Mouse (Mus musculus): ENCODE results near the gene Scn4a. TPM values are rescaled to one million over a fixed set of nuclear protein-coding genes. Genes with fewer than 3 reads are reported as not detected.

Gene Scn4a
- polyA plus RNA-seq, 1 experiment from 2014 or later, result not detected

GRCm38 (mm10) chr11:106310123-106310522, 43.0 kb downstream of the Scn4a start:
- H3K27ac ChIP-seq (ENCODE audit: low read length), result no peak overlapping the region
- H3K36me3 ChIP-seq (ENCODE audit: control insufficient read depth, insufficient read depth, low read length), result no peaks in the 10 kb centered on the region
- H3K9me3 ChIP-seq (ENCODE audit: control insufficient read depth, low read length), result no peaks in the 10 kb centered on the region
- H3K4me2 ChIP-seq (ENCODE audit: low read depth, low read length), result no peak overlapping the region
- peaks cover 13% of the 10 kb centered on the region for H3K4me1 ChIP-seq (ENCODE audit: control insufficient read depth, insufficient read depth, low read length)
- no peak overlapping the region for H3K9ac ChIP-seq (ENCODE audit: low read depth, low read length)
- no peaks in the 10 kb centered on the region for H3K27me3 ChIP-seq (replicated peaks; ENCODE audit: control insufficient read depth, insufficient read depth, low read length)
- H3K4me3 ChIP-seq (ENCODE audit: low read length), result no peak overlapping the region
- no peak for ATAC-seq
- WGBS, result 74% methylated on average over 5 of the region's 5 CpGs

DNA sequence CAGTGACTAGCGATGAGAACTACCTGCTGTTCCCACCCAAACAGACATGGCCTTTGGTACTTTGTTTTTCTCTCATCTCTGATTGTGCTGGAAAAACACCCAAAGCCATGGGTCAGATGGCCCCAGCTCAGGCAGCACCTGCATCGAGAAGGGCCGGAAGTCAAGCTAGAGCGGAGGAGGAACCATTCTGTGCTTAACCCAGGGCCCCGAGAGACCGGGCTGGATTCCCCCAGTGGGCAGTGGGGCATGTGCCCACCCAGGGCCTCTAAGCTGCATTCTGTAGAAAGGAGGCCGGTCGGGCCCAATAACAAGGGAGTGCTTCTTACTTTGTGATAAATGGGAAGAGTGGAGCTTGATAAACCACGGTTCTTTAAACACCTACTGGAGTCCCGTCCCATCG, 44.9 kb downstream of the Scn4a start:
- no peak overlapping the region for H3K9ac ChIP-seq (ENCODE audit: low read depth, low read length)
- no peaks in the 10 kb centered on the region for H3K9me3 ChIP-seq (ENCODE audit: control insufficient read depth, low read length)
- 81% methylated on average over 11 of the region's 11 CpGs for WGBS
- H3K4me2 ChIP-seq (ENCODE audit: low read depth, low read length), result no peak overlapping the region
- H3K27ac ChIP-seq (ENCODE audit: low read length), result no peak overlapping the region
- no peaks in the 10 kb centered on the region for H3K4me1 ChIP-seq (ENCODE audit: control insufficient read depth, insufficient read depth, low read length)
- no peak for ATAC-seq
- H3K4me3 ChIP-seq (ENCODE audit: low read length), result no peak overlapping the region
- H3K27me3 ChIP-seq (replicated peaks; ENCODE audit: control insufficient read depth, insufficient read depth, low read length), result no peaks in the 10 kb centered on the region
- no peaks in the 10 kb centered on the region for H3K36me3 ChIP-seq (ENCODE audit: control insufficient read depth, insufficient read depth, low read length)

DNA sequence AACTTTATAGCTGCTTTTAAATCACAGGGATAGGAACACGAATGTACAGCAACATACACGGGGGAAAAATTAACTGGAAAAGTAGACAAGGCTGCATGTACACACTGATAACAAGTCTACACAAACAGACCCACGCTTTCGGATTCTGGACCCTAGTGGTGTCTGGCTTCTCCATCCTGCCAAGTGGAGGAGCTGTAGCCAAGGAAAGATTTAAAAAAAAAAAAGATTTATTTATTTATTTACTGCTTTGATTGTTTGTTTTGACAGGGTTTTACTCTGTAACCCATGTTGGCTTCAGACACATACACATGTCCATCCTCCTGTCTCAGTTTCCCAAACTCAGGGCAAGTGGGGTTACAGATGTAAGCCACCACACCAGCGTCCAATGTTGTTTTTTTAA, 45.7 kb downstream of the Scn4a start:
- no peaks in the 10 kb centered on the region for H3K9me3 ChIP-seq (ENCODE audit: control insufficient read depth, low read length)
- no peaks in the 10 kb centered on the region for H3K27me3 ChIP-seq (replicated peaks; ENCODE audit: control insufficient read depth, insufficient read depth, low read length)
- no peak for ATAC-seq
- no peak overlapping the region for H3K9ac ChIP-seq (ENCODE audit: low read depth, low read length)
- H3K27ac ChIP-seq (ENCODE audit: low read length), result no peak overlapping the region
- no peak overlapping the region for H3K4me3 ChIP-seq (ENCODE audit: low read length)
- no peaks in the 10 kb centered on the region for H3K4me1 ChIP-seq (ENCODE audit: control insufficient read depth, insufficient read depth, low read length)
- no peaks in the 10 kb centered on the region for H3K36me3 ChIP-seq (ENCODE audit: control insufficient read depth, insufficient read depth, low read length)
- 53% methylated on average over 5 of the region's 5 CpGs for WGBS
- H3K4me2 ChIP-seq (ENCODE audit: low read depth, low read length), result no peak overlapping the region

DNA sequence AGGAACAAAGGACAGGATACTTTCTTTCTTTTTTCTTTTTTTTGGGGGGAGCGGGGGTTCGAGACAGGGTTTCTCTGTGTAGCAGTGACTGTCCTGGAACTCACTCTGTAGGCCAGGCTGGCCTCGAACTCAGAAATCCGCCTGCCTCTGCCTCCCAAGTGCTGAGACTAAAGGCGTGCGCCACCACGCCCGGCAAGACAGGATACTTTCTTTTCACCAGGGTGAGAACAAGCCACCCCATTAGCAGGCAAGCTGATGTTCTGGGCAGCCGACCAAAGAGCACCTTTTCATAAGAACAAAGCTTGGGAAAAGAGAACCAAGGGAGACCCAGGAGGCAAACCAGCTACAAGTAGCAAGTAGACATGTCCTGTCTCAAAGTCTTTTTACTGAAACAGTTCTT, 46.3 kb downstream of the Scn4a start:
- no peaks in the 10 kb centered on the region for H3K27me3 ChIP-seq (replicated peaks; ENCODE audit: control insufficient read depth, insufficient read depth, low read length)
- H3K4me1 ChIP-seq (ENCODE audit: control insufficient read depth, insufficient read depth, low read length), result no peaks in the 10 kb centered on the region
- whole genome bisulfite sequencing, result 83% methylated on average over 9 of the region's 9 CpGs
- H3K36me3 ChIP-seq (ENCODE audit: control insufficient read depth, insufficient read depth, low read length), result no peaks in the 10 kb centered on the region
- ATAC-seq, result no peak
- H3K9ac ChIP-seq (ENCODE audit: low read depth, low read length), result no peak overlapping the region
- no peak overlapping the region for H3K27ac ChIP-seq (ENCODE audit: low read length)
- H3K9me3 ChIP-seq (ENCODE audit: control insufficient read depth, low read length), result no peaks in the 10 kb centered on the region
- no peak overlapping the region for H3K4me3 ChIP-seq (ENCODE audit: low read length)
- no peak overlapping the region for H3K4me2 ChIP-seq (ENCODE audit: low read depth, low read length)

DNA sequence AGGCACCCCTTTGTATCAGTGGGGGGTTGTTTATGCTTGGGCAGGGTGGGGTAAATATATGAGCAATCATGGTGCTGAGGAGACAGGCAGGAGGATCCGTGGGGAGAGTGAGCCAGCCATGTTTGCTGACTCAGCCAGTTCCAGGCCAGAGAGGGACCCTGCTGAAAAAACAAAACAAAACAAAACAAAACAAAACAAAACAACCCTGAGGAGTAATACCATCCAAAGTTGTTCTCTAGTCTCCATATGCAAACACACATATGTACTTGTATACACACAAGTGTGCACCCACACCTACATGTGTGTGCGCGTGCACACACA, 47.1 kb downstream of the Scn4a start:
- 79% methylated on average over 3 of the region's 3 CpGs for WGBS
- H3K27ac ChIP-seq (ENCODE audit: low read length), result no peak overlapping the region
- no peaks in the 10 kb centered on the region for H3K27me3 ChIP-seq (replicated peaks; ENCODE audit: control insufficient read depth, insufficient read depth, low read length)
- no peaks in the 10 kb centered on the region for H3K9me3 ChIP-seq (ENCODE audit: control insufficient read depth, low read length)
- no peaks in the 10 kb centered on the region for H3K4me1 ChIP-seq (ENCODE audit: control insufficient read depth, insufficient read depth, low read length)
- H3K9ac ChIP-seq (ENCODE audit: low read depth, low read length), result no peak overlapping the region
- H3K4me3 ChIP-seq (ENCODE audit: low read length), result no peak overlapping the region
- no peaks in the 10 kb centered on the region for H3K36me3 ChIP-seq (ENCODE audit: control insufficient read depth, insufficient read depth, low read length)
- ATAC-seq, result no peak
- no peak overlapping the region for H3K4me2 ChIP-seq (ENCODE audit: low read depth, low read length)

DNA sequence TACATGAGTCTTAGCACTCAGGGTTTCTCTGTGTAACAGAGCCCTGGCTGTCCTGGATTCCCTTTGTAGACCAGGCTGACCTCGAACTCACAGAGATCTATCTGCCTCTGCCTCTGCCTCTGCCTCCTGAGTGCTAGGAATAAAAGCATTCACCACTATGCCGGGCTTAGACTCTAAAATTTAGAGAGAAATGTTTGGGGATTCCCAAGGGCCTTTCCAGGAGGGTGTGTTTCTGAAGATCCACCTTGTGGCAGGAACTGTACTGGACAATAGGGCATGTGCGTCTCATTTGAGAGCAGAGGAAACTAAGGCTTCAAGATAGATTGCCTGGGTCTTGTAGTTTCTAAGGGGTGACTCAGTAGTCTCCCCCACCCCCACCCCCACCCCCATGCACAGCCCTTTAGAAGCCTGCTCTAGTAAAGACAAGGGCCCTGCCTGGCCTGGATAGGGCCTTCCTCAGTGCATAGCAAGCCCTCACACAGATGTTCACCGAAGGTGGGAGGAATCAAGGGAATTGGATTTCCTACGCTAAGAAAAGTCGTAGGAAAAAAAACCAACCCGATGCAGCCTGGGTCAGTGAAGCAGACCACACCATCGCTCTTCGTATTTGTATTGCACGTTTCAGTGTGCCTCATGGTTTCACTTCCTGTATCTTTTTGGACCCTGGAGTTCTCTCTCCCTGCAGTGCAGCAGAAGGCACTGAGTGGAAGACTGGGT, 47.6 kb downstream of the Scn4a start:
- H3K36me3 ChIP-seq (ENCODE audit: control insufficient read depth, insufficient read depth, low read length), result no peaks in the 10 kb centered on the region
- ATAC-seq, result no peak
- H3K4me2 ChIP-seq (ENCODE audit: low read depth, low read length), result no peak overlapping the region
- no peaks in the 10 kb centered on the region for H3K4me1 ChIP-seq (ENCODE audit: control insufficient read depth, insufficient read depth, low read length)
- H3K27me3 ChIP-seq (replicated peaks; ENCODE audit: control insufficient read depth, insufficient read depth, low read length), result no peaks in the 10 kb centered on the region
- no peak overlapping the region for H3K9ac ChIP-seq (ENCODE audit: low read depth, low read length)
- no peaks in the 10 kb centered on the region for H3K9me3 ChIP-seq (ENCODE audit: control insufficient read depth, low read length)
- H3K27ac ChIP-seq (ENCODE audit: low read length), result no peak overlapping the region
- H3K4me3 ChIP-seq (ENCODE audit: low read length), result no peak overlapping the region
- WGBS, result 75% methylated on average over 10 of the region's 10 CpGs

GRCm38 (mm10) chr11:106302634-106303033, 50.5 kb downstream of the Scn4a start:
- no peaks in the 10 kb centered on the region for H3K27me3 ChIP-seq (replicated peaks; ENCODE audit: control insufficient read depth, insufficient read depth, low read length)
- H3K27ac ChIP-seq (ENCODE audit: low read length), result no peak overlapping the region
- H3K9ac ChIP-seq (ENCODE audit: low read depth, low read length), result no peak overlapping the region
- H3K4me3 ChIP-seq (ENCODE audit: low read length), result no peak overlapping the region
- WGBS, result 14% methylated on average over 2 of the region's 2 CpGs
- no peaks in the 10 kb centered on the region for H3K4me1 ChIP-seq (ENCODE audit: control insufficient read depth, insufficient read depth, low read length)
- H3K4me2 ChIP-seq (ENCODE audit: low read depth, low read length), result no peak overlapping the region
- ATAC-seq, result peak; percentile 62; the same call in 1 of the 2 replicates
- no peaks in the 10 kb centered on the region for H3K9me3 ChIP-seq (ENCODE audit: control insufficient read depth, low read length)
- no peaks in the 10 kb centered on the region for H3K36me3 ChIP-seq (ENCODE audit: control insufficient read depth, insufficient read depth, low read length)

- no peaks in the 10 kb centered on the region for H3K4me1 ChIP-seq (ENCODE audit: control insufficient read depth, insufficient read depth, low read length)
- WGBS, result 77% methylated on average over 9 of the region's 9 CpGs
- no peak within 1 kb of the TSS for H3K27ac ChIP-seq (ENCODE audit: low read length)
- H3K4me3 ChIP-seq (ENCODE audit: low read length), result no peak within 1 kb of the TSS
- no peaks in the 10 kb centered on the region for H3K9me3 ChIP-seq (ENCODE audit: control insufficient read depth, low read length)
- no peak for ATAC-seq
- no peak within 1 kb of the TSS for H3K9ac ChIP-seq (ENCODE audit: low read depth, low read length)
- no peaks in the 10 kb centered on the region for H3K27me3 ChIP-seq (replicated peaks; ENCODE audit: control insufficient read depth, insufficient read depth, low read length)
- no peaks in the 10 kb centered on the region for H3K36me3 ChIP-seq (ENCODE audit: control insufficient read depth, insufficient read depth, low read length)
- no peak within 1 kb of the TSS for H3K4me2 ChIP-seq (ENCODE audit: low read depth, low read length)
Observed at GRCm38 (mm10) chr11:106301765-106302164, 51.3 kb downstream of the Scn4a start, which contains the start of gene Gh. TSS of gene Gh (minus strand) at chr11:106301865.

GRCm38 (mm10) chr11:106291861-106292260, 61.2 kb downstream of the Scn4a start:
- ATAC-seq, result no peak
- no peak overlapping the region for H3K9ac ChIP-seq (ENCODE audit: low read depth, low read length)
- H3K4me3 ChIP-seq (ENCODE audit: low read length), result no peak overlapping the region
- 83% methylated on average over 2 of the region's 2 CpGs for WGBS
- no peak overlapping the region for H3K27ac ChIP-seq (ENCODE audit: low read length)
- no peaks in the 10 kb centered on the region for H3K27me3 ChIP-seq (replicated peaks; ENCODE audit: control insufficient read depth, insufficient read depth, low read length)
- H3K4me2 ChIP-seq (ENCODE audit: low read depth, low read length), result no peak overlapping the region
- H3K4me1 ChIP-seq (ENCODE audit: control insufficient read depth, insufficient read depth, low read length), result no peaks in the 10 kb centered on the region
- no peaks in the 10 kb centered on the region for H3K36me3 ChIP-seq (ENCODE audit: control insufficient read depth, insufficient read depth, low read length)
- no peaks in the 10 kb centered on the region for H3K9me3 ChIP-seq (ENCODE audit: control insufficient read depth, low read length)

GRCm38 (mm10) chr11:106290376-106290775, 62.7 kb downstream of the Scn4a start:
- H3K36me3 ChIP-seq (ENCODE audit: control insufficient read depth, insufficient read depth, low read length), result no peaks in the 10 kb centered on the region
- 91% methylated on average over 5 of the region's 5 CpGs for WGBS
- no peak overlapping the region for H3K4me3 ChIP-seq (ENCODE audit: low read length)
- no peak for ATAC-seq
- no peak overlapping the region for H3K27ac ChIP-seq (ENCODE audit: low read length)
- H3K9me3 ChIP-seq (ENCODE audit: control insufficient read depth, low read length), result no peaks in the 10 kb centered on the region
- no peaks in the 10 kb centered on the region for H3K4me1 ChIP-seq (ENCODE audit: control insufficient read depth, insufficient read depth, low read length)
- no peaks in the 10 kb centered on the region for H3K27me3 ChIP-seq (replicated peaks; ENCODE audit: control insufficient read depth, insufficient read depth, low read length)
- H3K9ac ChIP-seq (ENCODE audit: low read depth, low read length), result no peak overlapping the region
- no peak overlapping the region for H3K4me2 ChIP-seq (ENCODE audit: low read depth, low read length)
